Mouse (Mus musculus) large intestine, adult 2 months (tissue): ENCODE measurements around the gene Cyb561d2. TPM values are rescaled to one million over a fixed set of nuclear protein-coding genes. Genes with fewer than 3 reads are reported as not detected.
A peak's percentile ranks its signal among the peaks of the same experiment; 100 is the strongest.

ENCODE experiments used
- DNase-seq: peaks from one replicate; pipeline ENCODE4 v3.0.0-alpha.2; 2012; ENCODE audit warnings: low read depth, low spot score
- whole genome bisulfite sequencing: fragments of 180-500 bp; shearing (Covaris S2); methylation state at CpG from one replicate; pipeline ENCODE4 v1.1.7; 2018; 5-methylcytosine and 5-hydroxymethylcytosine counted together
- polyA plus RNA-seq: library from polyadenylated mRNA; depleted of rRNA; stranded (reverse); fragments of >200 nt; gene quantifications from 2 replicates; pipeline ENCODE4 v1.2.3, GENCODE M21; 2012; rRNA removed

Cyb561d2 gene
- 42.8 and 43.7 TPM in 2 replicates for polyA plus RNA-seq

- peak; percentile 88 for DNase-seq
- under 1% methylated on average over 46 of the region's 46 CpGs for WGBS
Observed at GRCm38 (mm10) chr9:107541474-107542351, at the start of gene Cyb561d2, which contains the start of gene Nprl2. TSS of gene Cyb561d2 (minus strand) at chr9:107542193. TSS of gene Nprl2 (plus strand) at chr9:107542226.

- no peak for DNase-seq
Observed at GRCm38 (mm10) chr9:107590773-107591060, 48.7 kb upstream of the Cyb561d2 start.

GRCm38 (mm10) chr9:107590058-107590772, 48.2 kb upstream of the Cyb561d2 start:
- no peak for DNase-seq
- WGBS: 30% methylated on average over 25 of the region's 25 CpGs

More at GRCm38 (mm10) chr9:107590773-107591060, 48.7 kb upstream of the Cyb561d2 start:
- 25% methylated on average over 6 of the region's 6 CpGs for WGBS

- DNase-seq: no peak
- 1% methylated on average over 33 of the region's 33 CpGs for WGBS
Observed at GRCm38 (mm10) chr9:107587833-107588639, 46.0 kb upstream of the Cyb561d2 start.

- peak; percentile 98 for DNase-seq
- 8% methylated on average over 46 of the region's 46 CpGs for WGBS
Observed at GRCm38 (mm10) chr9:107586974-107587832, 45.2 kb upstream of the Cyb561d2 start, which contains the start of gene Ifrd2. TSS of gene Ifrd2 (plus strand) at chr9:107587642.

- 86% methylated on average over 5 of the region's 5 CpGs for WGBS
- no peak for DNase-seq
Observed at GRCm38 (mm10) chr9:107586504-107586903, 44.5 kb upstream of the Cyb561d2 start.

- DNase-seq: no peak
- 91% methylated on average over 14 of the region's 14 CpGs for WGBS
Observed at GRCm38 (mm10) chr9:107583174-107583573, 41.2 kb upstream of the Cyb561d2 start.

- DNase-seq: no peak
- 78% methylated on average over 7 of the region's 7 CpGs for WGBS
Observed at GRCm38 (mm10) chr9:107582509-107583062, 40.6 kb upstream of the Cyb561d2 start.

- no peak for DNase-seq
- WGBS: 45% methylated on average over 4 of the region's 4 CpGs
Observed at GRCm38 (mm10) chr9:107581584-107581983, 39.6 kb upstream of the Cyb561d2 start.

- WGBS: under 1% methylated on average over 32 of the region's 32 CpGs
- DNase-seq: peak; percentile 86
Observed at GRCm38 (mm10) chr9:107580501-107581317, 38.7 kb upstream of the Cyb561d2 start, which contains the start of gene Hyal3. TSS of gene Hyal3 (plus strand) at chr9:107580818.

GRCm38 (mm10) chr9:107579023-107579900, 37.3 kb upstream of the Cyb561d2 start:
- DNase-seq: no peak
- WGBS: 92% methylated on average over 14 of the region's 14 CpGs

- DNase-seq: no peak
- 63% methylated on average over 3 of the region's 3 CpGs for WGBS
Observed at GRCm38 (mm10) chr9:107578587-107578986, 36.6 kb upstream of the Cyb561d2 start, which contains the start of gene Naa80. TSS of gene Naa80 (plus strand) at chr9:107578887.

- DNase-seq: no peak
- WGBS: 91% methylated on average over 10 of the region's 10 CpGs
Observed at GRCm38 (mm10) chr9:107577871-107578270, 35.9 kb upstream of the Cyb561d2 start.

GRCm38 (mm10) chr9:107576357-107577107, 34.5 kb upstream of the Cyb561d2 start, which contains the start of gene Hyal1:
TSS of gene Hyal1 (plus strand) at chr9:107576927.
- no peak for DNase-seq
- WGBS: 9% methylated on average over 16 of the region's 16 CpGs

GRCm38 (mm10) chr9:107575579-107576356, 33.8 kb upstream of the Cyb561d2 start:
- 27% methylated on average over 14 of the region's 14 CpGs for WGBS
- DNase-seq: peak; percentile 78
